Mouse (Mus musculus) stomach, embryonic 15.5 days (tissue): ENCODE results near the gene Esam. TPM values are rescaled to one million over a fixed set of nuclear protein-coding genes. Genes with fewer than 3 reads are reported as not detected.

Experiments
- ATAC-seq: fragments of 200-750 bp; cut with Nextera tagmentation; 2 replicates; pipeline ENCODE4 v1.8.0; 2017; ENCODE audit warnings: low read depth, moderate number of reproducible peaks, moderate TSS enrichment; ENCODE audit not compliant: insufficient read depth, low FRiP score
- H3K27ac ChIP-seq: fragments of 300-500 bp; sonication (generic); 2 replicates; pipeline ENCODE4 v1.5.1; 2015; ENCODE audit warnings: mild to moderate bottlenecking, inconsistent platforms
- H3K27me3 ChIP-seq: fragments of 300-500 bp; sonication (generic); replicated peaks from 2 replicates; pipeline ENCODE4 v1.6.1; 2015; ENCODE audit warnings: inconsistent platforms
- H3K36me3 ChIP-seq: fragments of 300-500 bp; sonication (generic); 2 replicates; pipeline ENCODE4 v1.6.1; 2015; ENCODE audit warnings: inconsistent platforms
- H3K4me1 ChIP-seq: fragments of 300-500 bp; sonication (generic); 2 replicates; pipeline ENCODE4 v1.6.1; 2015; ENCODE audit warnings: inconsistent platforms
- H3K4me2 ChIP-seq: fragments of 300-500 bp; sonication (generic); 2 replicates; pipeline ENCODE4 v1.6.1; 2015; ENCODE audit warnings: mild to moderate bottlenecking, inconsistent platforms
- H3K4me3 ChIP-seq: fragments of 300-500 bp; sonication (generic); replicated peaks from 2 replicates; pipeline ENCODE4 v1.5.1; 2015; ENCODE audit warnings: inconsistent platforms
- H3K9ac ChIP-seq: fragments of 300-500 bp; sonication (generic); 2 replicates; pipeline ENCODE4 v1.6.1; 2015; ENCODE audit warnings: inconsistent platforms
- H3K9me3 ChIP-seq: fragments of 300-500 bp; sonication (generic); 2 replicates; pipeline ENCODE4 v1.6.1; 2016; ENCODE audit warnings: inconsistent platforms
- WGBS: fragments of 180-500 bp; shearing (Covaris S2); methylation state at CpG from one replicate; pipeline ENCODE4 v1.1.7; 2015; 5-methylcytosine and 5-hydroxymethylcytosine counted together
- polyA plus RNA-seq: library from polyadenylated mRNA; unstranded; fragments of >200 nt; fragmentation: Nextera tagmentation; extraction: Ambion mirVana; gene quantifications from 2 replicates; pipeline ENCODE4 v1.2.1, GENCODE M21; 2015

The Esam gene
- polyA plus RNA-seq = 55.3 and 56.1 TPM in 2 replicates

- Histone ChIP-seq H3K4me3 (peak within 1 kb of the TSS; percentile 25), H3K36me3 (peaks cover 18% of the 10 kb centered on the region; the same call in 1 of the 2 replicates), H3K9ac (no peak within 1 kb of the TSS), H3K27me3 (peaks cover 30% of the 10 kb centered on the region), H3K9me3 (no peaks in the 10 kb centered on the region), H3K4me1 (peaks cover 27% of the 10 kb centered on the region), H3K27ac (peak within 1 kb of the TSS; percentile 21), H3K4me2 (peak within 1 kb of the TSS; percentile 40)
- no peak for ATAC-seq
- 15% methylated on average over 41 of the region's 41 CpGs for WGBS
Measured at GRCm38 (mm10) chr9:37527396-37528224, at the start of gene Esam. Esam (plus strand) TSS chr9:37528078.

GRCm38 (mm10) chr9:37485146-37485545, 42.7 kb upstream of the Esam start:
- no peak overlapping the region for H3K9ac ChIP-seq
- no peak overlapping the region for H3K4me3 ChIP-seq
- H3K4me2 ChIP-seq = no peak overlapping the region
- no peaks in the 10 kb centered on the region for H3K27me3 ChIP-seq
- no peak for ATAC-seq
- no peaks in the 10 kb centered on the region for H3K9me3 ChIP-seq
- no peaks in the 10 kb centered on the region for H3K36me3 ChIP-seq
- no peak overlapping the region for H3K27ac ChIP-seq
- 60% methylated on average over 5 of the region's 5 CpGs for WGBS
- H3K4me1 ChIP-seq = no peaks in the 10 kb centered on the region; the same call in 1 of the 2 replicates

GRCm38 (mm10) chr9:37488041-37488440, 39.8 kb upstream of the Esam start:
- Histone ChIP-seq H3K4me3 (peak overlapping the region; percentile 99), H3K36me3 (0 out of 2 replicates have a peak, but pooled peaks cover 1% of the 10 kb centered on the region), H3K4me1 (peaks cover 5% of the 10 kb centered on the region; the same call in 1 of the 2 replicates), H3K4me2 (peak overlapping the region; percentile 81), H3K9me3 (no peaks in the 10 kb centered on the region), H3K27me3 (no peaks in the 10 kb centered on the region), H3K27ac (peak overlapping the region; percentile 100; the same call in 1 of the 2 replicates), H3K9ac (no peak overlapping the region)
- WGBS = 45% methylated on average over 4 of the region's 4 CpGs
- ATAC-seq = no peak

- peak; percentile 96 for ATAC-seq
- under 1% methylated on average over 41 of the region's 44 CpGs for WGBS
Measured at GRCm38 (mm10) chr9:37488611-37489396, 39.1 kb upstream of the Esam start, which contains the start of gene Msantd2. Msantd2 (plus strand) TSS chr9:37489319.

GRCm38 (mm10) chr9:37489446-37490120, 38.3 kb upstream of the Esam start:
- H3K27ac ChIP-seq = peak overlapping the region; percentile 100
- peak overlapping the region; percentile 99 for H3K4me3 ChIP-seq
- ATAC-seq = peak; percentile 56
- peak overlapping the region; percentile 96 for H3K9ac ChIP-seq
- no peaks in the 10 kb centered on the region for H3K9me3 ChIP-seq
- H3K36me3 ChIP-seq = 0 out of 2 replicates have a peak, but pooled peaks cover 3% of the 10 kb centered on the region
- H3K27me3 ChIP-seq = no peaks in the 10 kb centered on the region
- H3K4me1 ChIP-seq = peaks cover 5% of the 10 kb centered on the region; the same call in 1 of the 2 replicates
- H3K4me2 ChIP-seq = peak overlapping the region; percentile 81
- under 1% methylated on average over 71 of the region's 75 CpGs for WGBS

More at GRCm38 (mm10) chr9:37488611-37489396, 39.1 kb upstream of the Esam start, which contains the start of gene Msantd2:
- H3K36me3 ChIP-seq = 0 out of 2 replicates have a peak, but pooled peaks cover 3% of the 10 kb centered on the region
- peak within 1 kb of the TSS; percentile 81 for H3K4me2 ChIP-seq
- peak within 1 kb of the TSS; percentile 99 for H3K4me3 ChIP-seq
- H3K27me3 ChIP-seq = no peaks in the 10 kb centered on the region
- peak within 1 kb of the TSS; percentile 96 for H3K9ac ChIP-seq
- peaks cover 5% of the 10 kb centered on the region; the same call in 1 of the 2 replicates for H3K4me1 ChIP-seq
- no peaks in the 10 kb centered on the region for H3K9me3 ChIP-seq
- H3K27ac ChIP-seq = peak within 1 kb of the TSS; percentile 100

GRCm38 (mm10) chr9:37495761-37496160, 32.1 kb upstream of the Esam start:
- WGBS = 40% methylated on average over 3 of the region's 3 CpGs
- H3K27me3 ChIP-seq = no peaks in the 10 kb centered on the region
- no peak overlapping the region for H3K9ac ChIP-seq
- H3K36me3 ChIP-seq = 0 out of 2 replicates have a peak, but pooled peaks cover 3% of the 10 kb centered on the region
- no peaks in the 10 kb centered on the region for H3K9me3 ChIP-seq
- no peak overlapping the region for H3K4me2 ChIP-seq
- H3K4me1 ChIP-seq = 0 out of 2 replicates have a peak, but pooled peaks cover 9% of the 10 kb centered on the region
- H3K27ac ChIP-seq = peak overlapping the region; percentile 23; the same call in 1 of the 2 replicates
- no peak for ATAC-seq
- H3K4me3 ChIP-seq = no peak overlapping the region

GRCm38 (mm10) chr9:37496325-37496724, 31.6 kb upstream of the Esam start:
- no peaks in the 10 kb centered on the region for H3K27me3 ChIP-seq
- peak overlapping the region; percentile 44; the same call in 1 of the 2 replicates for H3K27ac ChIP-seq
- no peak overlapping the region for H3K9ac ChIP-seq
- H3K9me3 ChIP-seq = no peaks in the 10 kb centered on the region
- H3K4me1 ChIP-seq = 0 out of 2 replicates have a peak, but pooled peaks cover 6% of the 10 kb centered on the region
- ATAC-seq = no peak
- no peak overlapping the region for H3K4me2 ChIP-seq
- 0 out of 2 replicates have a peak, but pooled peaks cover 3% of the 10 kb centered on the region for H3K36me3 ChIP-seq
- H3K4me3 ChIP-seq = no peak overlapping the region

- ATAC-seq = no peak
- H3K9me3 ChIP-seq = no peaks in the 10 kb centered on the region
Measured at GRCm38 (mm10) chr9:37500201-37500600, 27.7 kb upstream of the Esam start.

GRCm38 (mm10) chr9:37501170-37501569, 26.7 kb upstream of the Esam start:
- no peaks in the 10 kb centered on the region for H3K27me3 ChIP-seq
- no peak overlapping the region for H3K9ac ChIP-seq
- no peaks in the 10 kb centered on the region for H3K9me3 ChIP-seq
- 92% methylated on average over 1 of the region's 1 CpGs for WGBS
- H3K4me3 ChIP-seq = no peak overlapping the region
- no peak overlapping the region for H3K4me2 ChIP-seq
- H3K4me1 ChIP-seq = 0 out of 2 replicates have a peak, but pooled peaks cover 3% of the 10 kb centered on the region
- ATAC-seq = no peak
- H3K27ac ChIP-seq = no peak overlapping the region
- H3K36me3 ChIP-seq = no peaks in the 10 kb centered on the region

More at GRCm38 (mm10) chr9:37500201-37500600, 27.7 kb upstream of the Esam start:
- no peaks in the 10 kb centered on the region for H3K36me3 ChIP-seq
- H3K4me3 ChIP-seq = no peak overlapping the region
- WGBS = 79% methylated on average over 3 of the region's 3 CpGs
- no peak overlapping the region for H3K9ac ChIP-seq
- no peaks in the 10 kb centered on the region for H3K27me3 ChIP-seq
- H3K27ac ChIP-seq = no peak overlapping the region
- no peak overlapping the region for H3K4me2 ChIP-seq
- 0 out of 2 replicates have a peak, but pooled peaks cover 3% of the 10 kb centered on the region for H3K4me1 ChIP-seq

- no peak for ATAC-seq
- Histone ChIP-seq H3K27ac (no peak overlapping the region), H3K4me3 (no peak overlapping the region), H3K27me3 (no peaks in the 10 kb centered on the region), H3K9me3 (no peaks in the 10 kb centered on the region), H3K9ac (no peak overlapping the region), H3K4me2 (no peak overlapping the region), H3K36me3 (no peaks in the 10 kb centered on the region), H3K4me1 (no peaks in the 10 kb centered on the region)
Measured at GRCm38 (mm10) chr9:37504348-37504747, 23.5 kb upstream of the Esam start.

GRCm38 (mm10) chr9:37506023-37506422, 21.9 kb upstream of the Esam start:
- ATAC-seq = no peak
- no peak overlapping the region for H3K27ac ChIP-seq
- no peaks in the 10 kb centered on the region for H3K4me1 ChIP-seq
- no peaks in the 10 kb centered on the region for H3K36me3 ChIP-seq
- no peak overlapping the region for H3K4me2 ChIP-seq
- WGBS = 61% methylated on average over 1 of the region's 1 CpGs
- no peaks in the 10 kb centered on the region for H3K9me3 ChIP-seq
- no peaks in the 10 kb centered on the region for H3K27me3 ChIP-seq
- H3K9ac ChIP-seq = no peak overlapping the region
- no peak overlapping the region for H3K4me3 ChIP-seq
